Mouse (Mus musculus) testis, adult 2 months (tissue): ENCODE results near the gene Efhd2. TPM values are rescaled to one million over a fixed set of nuclear protein-coding genes. Genes with fewer than 3 reads are reported as not detected.

Source experiments
- H3K27ac ChIP-seq: fragments of 200-500 bp; 2 replicates; pipeline ENCODE4 v1.5.1; 2012; ENCODE audit warnings: low read depth, low read length; ENCODE audit not compliant: control insufficient read depth, insufficient read depth
- H3K27me3 ChIP-seq: fragments of 200-500 bp; 2 replicates; pipeline ENCODE4 v1.6.1; 2012; ENCODE audit warnings: mild to moderate bottlenecking, low read length, moderate library complexity; ENCODE audit not compliant: control insufficient read depth, insufficient read depth
- H3K36me3 ChIP-seq: fragments of 200-500 bp; 2 replicates; pipeline ENCODE4 v1.6.1; 2012; ENCODE audit warnings: mild to moderate bottlenecking, low read length; ENCODE audit not compliant: control insufficient read depth, insufficient read depth
- H3K4me1 ChIP-seq: fragments of 200-500 bp; 2 replicates; pipeline ENCODE4 v1.6.1; 2012; ENCODE audit warnings: low read length; ENCODE audit not compliant: control insufficient read depth, insufficient read depth
- H3K4me3 ChIP-seq: fragments of 200-500 bp; 2 replicates; pipeline ENCODE4 v1.5.1; 2012; ENCODE audit warnings: low read depth, mild to moderate bottlenecking, low read length, moderate library complexity, mixed read lengths; ENCODE audit not compliant: control insufficient read depth
- CTCF ChIP-seq: fragments of 200-500 bp; IDR thresholded peaks from 2 replicates; pipeline ENCODE4 v1.5.1; 2012; ENCODE audit warnings: low read depth, mild to moderate bottlenecking, inconsistent platforms, low read length, moderate library complexity; ENCODE audit not compliant: control insufficient read depth, insufficient read depth, insufficient replicate concordance
- POLR2A ChIP-seq: fragments of 200-500 bp; IDR thresholded peaks from 2 replicates; pipeline ENCODE4 v1.6.1; 2012; ENCODE audit warnings: low read depth, mild to moderate bottlenecking, inconsistent platforms, low read length, moderate library complexity; ENCODE audit not compliant: control insufficient read depth
- polyA plus RNA-seq: library from polyadenylated mRNA; depleted of rRNA; stranded (reverse); fragments of >200 nt; gene quantifications from 2 replicates; pipeline ENCODE4 v1.2.3, GENCODE M21; 2012

The Efhd2 gene
- polyA plus RNA-seq, 1 experiment = 57.6 TPM

DNA sequence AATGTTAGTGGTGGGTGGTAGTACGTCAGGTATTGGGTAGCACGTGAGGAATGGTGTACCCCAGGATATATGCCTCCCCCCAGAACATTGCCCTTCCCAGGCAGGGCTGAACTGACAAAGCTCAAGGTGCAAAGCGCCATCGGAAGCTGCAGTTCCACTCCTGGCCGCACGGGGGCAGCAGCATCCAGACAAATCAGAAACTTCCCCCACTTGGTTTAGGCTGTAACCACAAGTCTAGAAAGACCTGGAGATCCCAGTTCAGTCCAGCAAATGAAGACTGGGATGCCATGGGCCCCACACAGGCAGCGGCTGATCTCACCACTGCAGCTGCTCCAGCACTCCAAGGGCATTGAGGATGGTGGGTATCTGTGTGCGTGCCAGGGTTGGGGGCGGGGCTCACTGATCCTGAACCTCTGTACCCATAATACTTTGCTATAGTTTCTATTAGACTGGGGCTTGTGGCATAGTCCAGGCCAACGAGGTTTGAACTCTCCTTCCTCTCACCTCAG is 17.2 kb downstream of the Efhd2 start:
- H3K27me3 ChIP-seq = no peaks in the 10 kb centered on the region
- no peak overlapping the region for H3K27ac ChIP-seq
- H3K4me3 ChIP-seq = peak overlapping the region; percentile 48
- no peaks in the 10 kb centered on the region for H3K36me3 ChIP-seq
- no peak for TF ChIP-seq POLR2A
- peak; percentile 98 for TF ChIP-seq CTCF
- H3K4me1 ChIP-seq = peaks cover 15% of the 10 kb centered on the region

- TF ChIP-seq POLR2A = no peak
- peak; percentile 43; the same call in 1 of the 2 replicates for TF ChIP-seq CTCF
- Histone ChIP-seq H3K4me1 (peaks cover 15% of the 10 kb centered on the region), H3K4me3 (peak overlapping the region; percentile 29; the same call in 1 of the 2 replicates), H3K27ac (no peak overlapping the region), H3K36me3 (no peaks in the 10 kb centered on the region), H3K27me3 (no peaks in the 10 kb centered on the region)
Measured at GRCm38 (mm10) chr4:141853437-141853836, 21.3 kb downstream of the Efhd2 start.

- TF ChIP-seq POLR2A = no peak
- TF ChIP-seq CTCF = no peak
- no peaks in the 10 kb centered on the region; the same call in 1 of the 2 replicates for H3K4me1 ChIP-seq
- no peaks in the 10 kb centered on the region for H3K36me3 ChIP-seq
- no peaks in the 10 kb centered on the region for H3K27me3 ChIP-seq
- H3K4me3 ChIP-seq = no peak within 1 kb of the TSS
- H3K27ac ChIP-seq = no peak within 1 kb of the TSS
Measured at GRCm38 (mm10) chr4:141845999-141846398, 28.7 kb downstream of the Efhd2 start, which contains the start of gene Ctrc. Gene Ctrc (minus strand): TSS chr4:141846359.

GRCm38 (mm10) chr4:141834536-141835095 is 40.1 kb downstream of the Efhd2 start:
- H3K4me1 ChIP-seq = peaks cover 7% of the 10 kb centered on the region
- H3K27me3 ChIP-seq = no peaks in the 10 kb centered on the region
- no peak overlapping the region for H3K27ac ChIP-seq
- no peak for TF ChIP-seq CTCF
- no peak for TF ChIP-seq POLR2A
- H3K4me3 ChIP-seq = no peak overlapping the region; the same call in 1 of the 2 replicates
- H3K36me3 ChIP-seq = no peaks in the 10 kb centered on the region

DNA sequence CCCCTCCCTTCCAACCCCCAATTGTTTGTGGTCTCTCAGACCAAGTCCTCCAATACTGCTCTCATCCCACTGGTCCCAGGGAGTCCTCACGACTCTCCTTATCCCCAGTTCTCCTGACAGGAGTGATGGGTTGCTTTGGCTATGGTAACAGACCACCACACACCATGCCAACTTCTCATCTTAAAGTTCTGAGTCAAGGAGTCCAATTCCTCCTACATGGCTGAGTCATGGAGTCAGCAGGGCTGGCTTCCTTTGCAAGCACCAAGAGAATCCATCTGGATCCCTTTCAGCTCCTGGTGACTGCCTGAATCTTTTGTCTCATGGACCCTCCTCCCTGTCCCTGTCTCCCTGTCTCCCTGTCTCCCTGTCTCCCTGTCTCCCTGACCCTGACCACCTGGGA is 40.8 kb downstream of the Efhd2 start:
- TF ChIP-seq POLR2A (no peak), CTCF (no peak)
- H3K27me3 ChIP-seq = no peaks in the 10 kb centered on the region
- H3K4me3 ChIP-seq = no peak overlapping the region
- peaks cover 7% of the 10 kb centered on the region for H3K4me1 ChIP-seq
- no peaks in the 10 kb centered on the region for H3K36me3 ChIP-seq
- no peak overlapping the region for H3K27ac ChIP-seq

DNA sequence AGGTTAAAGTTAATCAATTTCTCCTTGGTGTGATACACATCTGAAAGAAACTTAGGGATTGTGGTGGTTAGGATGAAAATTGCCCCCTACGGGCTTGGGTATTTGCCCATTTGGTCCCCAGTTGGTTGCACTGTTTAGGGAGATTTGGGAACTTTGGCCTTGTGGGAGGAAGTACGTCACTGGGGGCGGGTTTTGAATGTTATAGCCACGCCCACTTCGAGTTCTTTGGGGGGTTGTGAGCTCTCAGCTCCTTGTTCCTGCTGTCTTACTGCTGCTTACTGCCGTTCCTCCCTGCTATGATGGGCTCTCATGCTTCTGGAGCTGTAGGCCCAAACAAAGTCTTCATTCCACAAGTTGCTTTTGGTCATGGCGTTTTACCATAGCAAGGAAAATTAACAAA is 43.4 kb downstream of the Efhd2 start:
- no peak for TF ChIP-seq CTCF
- TF ChIP-seq POLR2A = no peak
- peak overlapping the region; percentile 58; the same call in 1 of the 2 replicates for H3K4me3 ChIP-seq
- no peaks in the 10 kb centered on the region for H3K36me3 ChIP-seq
- peaks cover 7% of the 10 kb centered on the region for H3K4me1 ChIP-seq
- H3K27me3 ChIP-seq = no peaks in the 10 kb centered on the region
- H3K27ac ChIP-seq = no peak overlapping the region

GRCm38 (mm10) chr4:141830381-141830780 is 44.3 kb downstream of the Efhd2 start:
- H3K27ac ChIP-seq = no peak overlapping the region
- TF ChIP-seq POLR2A (no peak), CTCF (no peak)
- no peak overlapping the region for H3K4me3 ChIP-seq
- peaks cover 7% of the 10 kb centered on the region for H3K4me1 ChIP-seq
- no peaks in the 10 kb centered on the region for H3K27me3 ChIP-seq
- H3K36me3 ChIP-seq = no peaks in the 10 kb centered on the region
